Mouse (Mus musculus) cortical plate, adult 2 months (tissue): ENCODE measurements around the gene Gm13023.
"Not testable (repeated sequence)": the region's sequence is repeated elsewhere in the genome, so short reads cannot be mapped to it uniquely, and the experiment has no call there.

ENCODE experiments used
- CTCF ChIP-seq: fragments of 200-500 bp; IDR thresholded peaks from 2 replicates; pipeline ENCODE4 v1.5.1; 2011; ENCODE audit warnings: mild to moderate bottlenecking, control low read depth, low read length; ENCODE audit not compliant: insufficient read depth; ENCODE audit errors: extremely low read depth
- POLR2A ChIP-seq: fragments of 200-500 bp; IDR thresholded peaks from 2 replicates; pipeline ENCODE4 v1.6.1; 2011; ENCODE audit warnings: mild to moderate bottlenecking, low read length, control low read depth; ENCODE audit not compliant: insufficient read depth; ENCODE audit errors: extremely low read depth

GRCm38 (mm10) chr4:143789052-143789451 is at the start of gene Gm13023:
- not testable (repeated sequence) for TF ChIP-seq POLR2A, CTCF
